Mouse (Mus musculus) cerebellum, adult 9-10 months (tissue): ENCODE data around the gene Mthfd2.
A peak's percentile ranks its signal among the peaks of the same experiment; 100 is the strongest.

Experiments used
- DNase-seq: peaks from one replicate; pipeline ENCODE4 v3.0.0; 2022

The Mthfd2 gene

DNA sequence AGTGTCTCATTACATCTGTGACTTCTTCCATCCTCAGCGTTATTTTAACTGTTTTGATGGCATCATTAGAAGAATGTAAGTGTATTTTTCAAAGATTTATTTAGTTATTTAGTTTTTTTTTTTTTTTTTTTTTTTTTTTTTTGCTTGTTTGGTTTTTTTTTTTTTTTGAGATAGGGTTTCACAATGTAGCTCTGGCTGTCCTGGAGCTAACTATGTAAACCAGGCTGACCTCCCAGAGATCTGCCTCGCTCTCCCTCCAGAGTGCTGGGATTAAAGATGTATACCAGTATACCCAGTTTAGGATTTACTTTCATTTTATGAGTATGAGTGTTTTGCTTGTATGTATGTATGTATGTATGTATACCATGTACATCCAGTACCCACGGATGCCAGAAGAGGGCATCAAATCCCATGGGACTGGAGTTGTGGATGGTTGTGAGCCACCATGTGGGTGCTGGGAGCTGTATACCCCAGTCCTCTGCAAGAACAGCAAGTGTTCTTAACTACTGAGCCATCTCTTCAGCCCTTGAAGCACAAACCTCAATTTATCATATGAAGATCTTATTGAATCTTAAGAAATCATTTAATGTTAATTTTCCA is 2.0 kb upstream of the Mthfd2 start:
- DNase-seq = no peak

DNA sequence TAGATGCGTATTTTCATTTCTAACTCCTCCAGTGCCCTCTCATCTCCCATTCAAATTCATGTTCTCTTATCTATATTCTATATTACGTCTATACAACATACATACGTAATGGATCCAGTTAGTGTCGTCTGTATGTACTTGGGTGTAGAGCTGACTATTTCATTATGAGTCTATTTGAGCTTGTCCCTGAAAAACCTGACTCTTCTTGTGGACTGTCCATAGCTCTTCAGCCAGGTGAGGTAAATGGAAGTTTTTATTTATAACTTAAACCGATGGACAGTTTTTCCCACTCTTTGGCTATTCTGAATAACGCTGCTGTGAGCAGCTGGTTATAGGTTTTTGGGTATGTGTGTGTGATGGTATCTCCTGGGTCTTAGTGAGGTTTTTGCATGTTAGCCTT is 1.1 kb upstream of the Mthfd2 start:
- DNase-seq = no peak

DNA sequence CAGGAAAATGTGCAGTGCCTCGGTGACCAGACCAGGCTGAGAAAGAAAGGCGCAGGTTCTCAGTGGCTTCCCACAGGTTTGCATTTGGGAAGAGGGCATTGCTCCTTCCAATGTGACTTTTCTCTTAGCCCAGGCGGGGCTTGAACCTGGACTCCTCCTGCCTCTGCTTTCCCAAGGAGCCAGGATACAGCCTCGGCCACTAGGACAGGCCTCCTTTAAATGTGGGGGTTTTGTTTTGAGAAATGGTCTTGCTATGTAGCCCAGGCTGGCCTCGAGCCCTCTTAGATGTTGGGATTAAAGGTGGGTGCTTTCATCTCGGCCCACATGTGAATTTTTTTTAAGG is 657 bp upstream of the Mthfd2 start:
- no peak for DNase-seq

DNA sequence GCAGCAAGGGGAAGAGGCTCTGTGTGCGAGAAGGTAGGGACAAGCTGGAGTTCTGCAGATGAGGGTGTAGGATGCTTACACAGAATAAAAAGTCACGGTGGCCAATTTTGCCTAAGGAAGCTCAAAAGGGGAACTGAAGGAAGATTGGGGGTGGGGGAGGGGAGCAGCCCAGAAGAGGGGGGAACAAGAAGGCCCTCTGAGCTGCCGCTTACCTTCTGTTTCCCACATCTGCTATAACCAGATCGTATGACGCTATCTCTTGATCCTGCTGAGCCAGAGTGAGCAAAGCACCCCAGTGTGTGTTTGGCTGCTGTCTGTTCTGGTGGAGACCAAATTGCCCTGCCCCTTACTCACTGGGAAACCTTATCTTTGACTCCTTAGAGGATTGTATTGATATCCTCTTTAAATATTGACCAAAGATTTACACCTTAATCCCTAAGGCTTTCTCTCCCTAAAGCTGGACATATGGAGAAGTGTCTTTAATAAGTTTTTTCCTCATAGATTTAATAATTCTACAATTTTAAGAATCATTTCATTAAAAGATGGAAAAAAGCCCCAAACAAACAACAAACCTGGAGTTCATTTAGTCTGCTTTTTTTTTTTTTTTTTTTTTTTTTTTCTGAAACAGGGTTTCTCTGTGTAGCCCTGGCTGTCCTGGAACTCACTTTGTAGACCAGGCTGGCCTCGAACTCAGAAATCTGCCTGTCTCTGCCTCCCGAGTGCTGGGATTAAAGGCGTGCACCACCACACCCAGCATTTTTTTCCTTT is 1.9 kb downstream of the Mthfd2 start:
- DNase-seq = no peak

DNA sequence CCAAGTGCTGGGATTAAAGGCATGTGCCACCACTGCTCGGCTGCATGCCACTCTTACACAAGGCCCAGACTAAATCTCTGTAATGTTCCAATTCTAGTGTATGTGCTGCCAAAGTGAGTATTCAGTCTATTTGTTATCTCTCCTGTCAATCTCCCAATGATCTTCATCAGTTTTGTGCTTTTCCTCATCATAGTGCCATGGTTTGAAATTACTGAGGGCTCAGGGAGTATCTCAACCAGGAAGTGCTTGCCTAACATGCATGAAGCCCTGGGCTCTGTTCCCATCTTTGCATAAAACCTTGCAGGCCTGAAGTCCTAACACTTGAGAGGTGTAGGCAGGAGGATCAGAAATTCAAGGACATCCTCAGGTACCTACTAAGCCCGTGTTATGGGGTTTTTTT is 2.9 kb downstream of the Mthfd2 start:
- DNase-seq = no peak

DNA sequence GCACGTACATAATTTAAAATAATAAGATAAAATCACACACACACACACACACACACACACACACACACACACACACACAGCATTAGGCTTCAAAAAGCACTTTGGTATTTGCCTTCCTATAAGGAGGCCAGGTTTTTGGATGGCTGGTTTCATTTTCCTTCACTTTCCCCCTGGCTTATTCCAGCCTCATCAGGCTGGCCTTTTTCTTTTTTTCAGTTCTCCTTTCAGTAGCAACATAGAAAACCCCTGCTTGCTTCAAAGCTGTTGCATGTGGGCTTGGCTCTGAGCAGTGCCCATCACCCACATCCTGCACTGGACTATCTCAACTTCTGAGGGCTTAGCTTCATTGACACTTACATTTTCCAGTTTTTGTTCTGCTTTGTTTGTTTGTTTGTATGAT is 3.8 kb downstream of the Mthfd2 start:
- DNase-seq = no peak

DNA sequence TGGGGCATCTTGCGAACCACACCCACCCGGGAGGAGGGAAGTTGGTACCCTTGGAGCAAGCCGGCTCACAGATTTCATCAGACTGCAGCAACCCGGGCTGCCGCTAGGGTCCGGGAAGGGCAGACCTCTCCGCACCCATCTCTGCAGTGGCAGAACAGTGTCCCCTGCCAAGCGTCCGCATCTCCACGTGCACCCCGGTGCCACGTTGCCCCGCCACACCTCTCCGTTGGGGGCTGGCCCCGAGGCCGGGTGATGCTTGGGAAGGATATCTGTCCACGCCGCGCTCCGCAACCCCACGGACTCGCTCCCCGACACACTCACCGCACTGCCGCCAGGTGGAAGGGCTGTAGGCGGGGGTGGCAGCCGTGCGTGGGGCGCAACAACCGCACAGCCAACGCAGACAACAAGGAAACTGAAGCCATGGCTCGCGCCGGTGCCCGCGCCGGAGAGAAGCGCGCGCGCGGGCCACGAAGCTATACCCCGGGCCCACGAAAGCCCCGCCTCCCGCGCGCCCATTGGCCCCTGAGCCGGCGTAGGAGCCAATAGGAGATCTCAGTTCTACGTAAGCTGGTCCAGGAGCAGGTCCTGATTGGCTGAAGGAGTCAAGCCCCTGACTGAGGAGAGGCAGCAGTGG is 8.5 kb downstream of the Mthfd2 start:
- DNase-seq = peak; percentile 93

DNA sequence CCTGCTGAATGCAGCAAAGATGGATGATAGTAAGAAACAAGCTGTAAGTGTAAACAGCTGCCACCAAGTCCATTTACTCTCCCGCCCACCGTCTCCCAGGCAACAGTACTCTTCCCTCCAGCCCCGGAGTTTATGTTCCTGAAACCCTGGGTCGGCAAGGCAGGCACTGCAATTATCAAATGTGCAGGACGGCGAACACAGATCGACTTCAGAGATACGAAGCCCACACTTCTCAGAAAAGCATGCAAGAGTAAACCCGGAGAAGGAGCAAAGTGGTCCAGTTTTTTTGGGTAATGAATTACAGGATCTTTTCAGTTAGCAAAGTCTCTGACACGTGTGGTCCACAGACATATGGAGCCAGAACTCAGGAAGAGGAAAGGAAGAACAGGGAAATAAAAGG is 9.7 kb downstream of the Mthfd2 start:
- no peak for DNase-seq

DNA sequence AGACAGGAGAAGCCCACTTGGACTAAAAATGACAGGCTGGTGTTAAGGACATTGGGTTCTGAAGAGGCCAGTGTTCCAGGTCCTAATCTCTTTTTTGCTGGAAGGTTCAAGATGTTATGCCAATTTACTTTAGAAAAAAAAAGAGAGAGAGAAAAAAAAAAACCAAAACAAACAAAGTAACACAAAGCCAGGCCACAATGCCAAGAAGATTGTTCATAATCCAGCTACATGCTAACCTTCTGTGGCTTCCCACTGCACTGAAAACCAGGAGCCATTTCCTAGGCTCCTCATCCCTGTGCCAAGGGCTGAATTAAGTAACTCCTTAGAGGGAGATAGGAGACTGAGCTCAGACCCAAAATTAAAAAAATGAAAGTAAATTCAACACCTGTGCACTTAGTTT is 10.4 kb downstream of the Mthfd2 start:
- no peak for DNase-seq

DNA sequence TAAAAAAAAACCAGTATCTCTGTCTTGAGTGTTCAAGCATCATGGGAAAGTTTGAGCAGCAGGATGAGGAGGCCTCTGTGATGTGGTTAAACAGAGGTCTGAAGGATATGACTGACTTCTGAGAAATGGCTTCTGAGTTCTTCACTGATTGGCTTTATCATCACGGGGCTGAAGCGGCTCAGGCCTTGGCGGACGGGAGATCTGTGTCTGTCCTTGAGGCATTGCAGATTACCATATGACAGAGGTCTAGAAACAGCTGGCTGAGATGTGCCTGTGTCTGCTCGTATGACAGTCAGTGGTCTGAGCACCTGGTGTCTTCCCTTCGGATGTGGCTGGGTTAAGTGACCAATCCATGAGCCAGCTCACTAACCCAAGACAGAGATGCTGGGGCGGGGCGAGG is 13.2 kb downstream of the Mthfd2 start:
- DNase-seq = no peak

DNA sequence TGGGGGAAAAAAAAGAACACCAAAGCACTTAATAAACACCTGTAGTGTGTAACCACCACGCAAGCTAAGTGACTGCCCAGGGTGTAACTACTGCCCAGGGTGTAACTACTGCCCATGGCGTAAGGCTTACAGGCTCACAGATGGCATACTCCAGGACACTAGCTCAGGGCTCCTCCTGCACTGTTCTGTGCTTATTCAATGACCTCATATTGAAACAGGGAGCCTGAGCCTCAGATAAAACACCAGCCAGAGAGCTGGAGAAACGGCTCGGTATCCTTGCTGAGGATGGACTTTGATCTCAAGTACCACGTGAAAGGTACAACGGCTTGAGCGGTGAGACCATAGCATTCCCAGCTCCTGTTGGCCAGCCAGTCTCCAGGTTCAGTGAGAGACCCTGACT is 13.7 kb downstream of the Mthfd2 start:
- no peak for DNase-seq

DNA sequence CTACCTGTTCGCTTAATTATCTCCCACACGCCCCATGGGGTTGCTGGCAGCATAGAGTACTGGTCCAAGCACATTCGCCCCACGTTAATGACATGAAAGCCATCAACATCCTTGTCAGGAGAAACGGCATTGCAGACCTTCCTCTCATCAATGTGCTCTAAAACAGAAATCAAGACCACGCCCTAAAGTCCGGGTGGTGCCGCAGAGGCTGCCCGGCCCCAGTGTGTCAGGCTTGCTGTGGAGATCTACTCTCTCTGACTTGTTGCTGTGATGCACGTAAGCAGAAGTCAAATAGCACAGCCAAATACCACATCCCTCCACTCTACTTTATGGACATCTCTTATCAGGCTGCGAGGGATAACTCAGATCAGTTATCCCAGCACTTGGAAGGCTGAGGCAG is 14.5 kb downstream of the Mthfd2 start:
- no peak for DNase-seq

DNA sequence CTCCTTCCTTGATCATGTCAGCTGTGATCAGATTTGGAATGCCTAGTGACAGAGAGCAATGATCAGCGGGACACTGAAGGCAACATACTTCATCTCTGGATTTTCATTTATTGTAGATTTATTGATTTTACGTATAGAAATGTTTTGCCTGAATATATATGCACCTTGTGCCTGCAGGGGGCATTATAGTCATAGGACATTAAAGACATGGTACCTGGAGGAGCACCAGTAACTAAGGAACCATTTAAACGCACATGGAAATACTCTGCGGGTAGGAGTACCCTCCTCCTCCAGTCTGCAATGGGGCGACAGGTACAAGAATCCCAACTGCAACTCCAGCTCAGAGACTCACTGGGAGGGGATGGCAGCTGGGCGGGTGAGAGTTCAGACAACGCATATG is 16.7 kb downstream of the Mthfd2 start:
- DNase-seq = no peak

DNA sequence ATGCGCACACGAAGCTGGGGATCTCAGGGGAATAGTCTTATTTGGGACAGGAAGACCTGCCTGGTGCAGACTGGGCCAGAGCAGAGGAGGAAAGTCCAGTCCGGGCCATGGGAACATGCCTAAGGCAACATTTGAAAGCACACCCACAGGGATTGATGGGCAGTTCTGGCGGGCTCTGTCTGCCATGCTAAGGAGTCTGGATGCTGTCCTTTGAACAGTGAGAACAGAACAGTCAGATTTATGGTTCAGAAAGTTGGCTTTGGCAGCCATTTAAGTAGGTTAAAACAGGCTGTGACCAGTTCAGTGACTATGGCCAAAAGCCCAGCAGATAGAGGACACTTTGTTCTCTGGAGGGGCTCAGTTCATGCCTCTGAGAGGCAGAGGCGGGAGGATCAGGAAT is 23.4 kb downstream of the Mthfd2 start:
- no peak for DNase-seq

DNA sequence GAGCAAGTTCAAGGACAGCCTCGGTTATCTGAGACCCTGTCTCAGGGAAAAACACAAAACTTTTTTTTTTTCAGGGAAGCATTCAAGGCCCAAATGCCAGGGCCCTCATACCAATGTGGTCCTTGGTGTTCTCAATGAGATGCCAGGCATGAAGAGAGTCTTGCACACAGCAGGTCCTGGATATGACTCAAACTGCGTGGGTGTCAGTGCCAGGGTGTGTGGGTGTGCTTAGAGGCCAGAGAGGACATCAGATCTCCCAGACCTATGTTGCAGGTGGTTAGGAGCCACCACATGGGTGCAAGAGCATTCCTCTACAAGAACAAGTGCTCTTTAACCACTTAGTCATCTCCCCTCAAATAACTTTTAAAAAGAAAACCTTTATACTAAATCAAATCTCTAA is 24.4 kb downstream of the Mthfd2 start:
- no peak for DNase-seq

DNA sequence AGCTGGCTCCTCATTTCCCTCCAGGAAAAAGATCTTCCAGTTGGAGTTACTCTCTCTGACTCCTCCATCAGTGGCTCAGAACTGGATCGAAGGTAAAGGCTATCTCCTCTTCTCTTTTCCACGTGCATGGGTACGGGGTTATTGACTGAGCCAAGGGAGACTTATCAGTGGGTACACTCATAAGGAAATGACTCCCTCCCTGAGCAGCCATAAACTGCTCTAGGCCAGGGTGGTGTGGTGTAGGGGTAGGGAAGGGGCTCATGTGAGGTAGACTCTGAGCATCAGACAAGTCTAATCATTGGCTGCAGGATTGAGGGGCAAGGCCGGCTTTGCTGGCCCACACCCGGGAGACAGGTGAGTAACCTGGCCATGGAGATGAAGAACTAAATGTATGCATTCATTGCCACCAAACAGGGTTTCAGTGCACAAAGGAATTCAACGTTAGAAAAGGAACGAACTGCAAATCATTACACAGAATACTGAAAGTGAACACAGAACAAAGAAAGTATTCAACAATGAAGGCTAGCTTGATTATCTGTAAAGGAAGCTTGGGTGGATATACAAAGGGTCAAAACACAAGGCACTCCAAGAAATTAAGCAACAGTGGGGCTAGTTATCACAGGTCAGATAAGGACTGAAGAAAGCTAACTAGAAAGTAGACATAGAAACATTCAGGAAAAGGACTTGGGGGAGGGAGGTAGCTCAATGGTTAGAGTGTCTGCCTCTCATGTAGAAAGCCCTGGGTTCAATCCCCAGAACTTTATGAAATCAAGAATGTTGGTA is 25.1 kb downstream of the Mthfd2 start:
- DNase-seq = no peak

DNA sequence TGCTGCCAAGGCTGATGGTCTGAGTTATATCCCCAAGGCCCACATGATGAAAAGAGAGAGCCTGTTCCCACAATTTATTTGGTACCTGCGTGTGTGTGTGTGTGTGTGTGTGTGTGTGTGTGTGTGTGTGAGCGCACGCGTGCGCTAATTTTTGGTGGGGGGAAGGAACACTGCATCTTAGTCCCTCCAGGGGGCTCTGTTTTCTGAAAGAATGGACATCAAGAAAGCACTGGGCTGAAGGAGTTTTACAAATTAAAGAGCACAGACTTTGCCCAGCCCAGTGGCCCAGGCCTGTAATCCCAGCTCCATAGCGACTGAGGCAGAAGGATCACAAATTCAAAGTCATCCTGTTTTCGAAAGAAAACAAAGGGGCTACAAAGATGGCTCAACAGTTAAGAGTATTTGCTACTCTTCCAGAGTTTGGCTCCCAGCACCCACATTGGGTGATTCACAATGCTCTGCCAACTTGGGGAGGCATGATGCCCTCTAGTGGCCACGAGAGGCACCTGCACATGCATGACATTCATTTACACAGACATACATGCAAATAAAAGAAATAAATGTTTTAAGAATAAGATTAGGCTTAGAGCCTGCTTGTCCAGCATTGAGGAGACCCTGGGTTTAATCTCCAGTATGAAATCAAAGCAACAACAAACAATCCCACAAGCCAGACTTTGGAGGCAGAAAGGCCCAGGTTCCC is 45.3 kb downstream of the Mthfd2 start:
- DNase-seq = no peak

DNA sequence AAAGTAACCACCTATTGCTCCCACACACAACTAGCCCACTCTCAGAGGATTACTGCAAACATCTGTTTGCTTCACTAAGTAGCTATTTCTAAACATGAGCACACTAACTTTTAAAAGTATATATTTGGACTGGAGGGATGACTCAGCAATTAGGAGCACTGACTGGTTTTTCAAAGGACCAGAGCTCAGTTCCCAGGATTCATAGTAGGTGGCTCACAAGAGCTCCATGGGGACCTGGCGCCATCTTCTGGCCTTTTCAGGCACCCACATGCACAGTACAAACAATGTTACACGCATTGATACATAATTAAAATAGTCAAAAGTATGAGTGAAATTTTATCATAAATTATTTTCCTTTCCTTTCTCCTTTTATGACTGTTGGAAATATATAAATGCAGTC is 46.8 kb downstream of the Mthfd2 start:
- no peak for DNase-seq

DNA sequence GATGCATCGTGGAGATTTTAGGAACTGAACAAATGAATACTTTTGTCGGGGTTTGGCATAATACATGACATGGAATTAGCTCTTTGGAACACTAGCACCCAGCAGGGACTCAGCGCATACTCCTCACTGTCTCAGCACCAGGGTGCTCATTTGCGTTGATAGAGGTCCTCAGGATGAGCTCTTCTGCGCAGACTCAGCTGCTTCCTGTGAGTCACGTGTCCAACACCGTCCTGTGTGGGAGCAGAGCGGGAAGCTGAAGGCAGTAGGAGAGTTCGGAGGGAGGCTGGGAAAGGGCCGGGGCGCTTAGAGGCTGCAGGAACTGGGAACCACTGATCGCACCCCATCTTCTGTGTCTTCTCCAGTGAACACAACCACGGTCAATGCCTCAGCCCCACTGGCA is 48.6 kb downstream of the Mthfd2 start:
- no peak for DNase-seq

DNA sequence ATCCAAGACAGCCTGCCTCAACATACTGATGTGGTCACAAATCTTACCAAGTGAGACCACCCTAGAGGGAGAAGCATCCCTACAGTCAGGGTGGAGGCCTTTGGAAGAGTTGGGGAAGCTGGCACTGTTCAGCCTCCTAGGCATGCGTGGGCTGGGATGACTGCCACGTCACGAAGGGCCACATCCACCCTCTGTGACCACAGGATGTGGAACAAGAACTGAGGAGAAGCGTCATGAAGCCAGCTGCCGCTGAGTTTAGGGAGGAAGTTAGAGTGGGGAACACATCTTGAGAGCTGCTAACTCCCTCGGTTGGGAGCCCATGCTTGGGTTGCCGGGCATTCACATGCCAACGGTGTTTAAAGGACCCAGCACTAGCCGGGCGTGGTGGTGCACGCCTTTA is 52.0 kb downstream of the Mthfd2 start:
- no peak for DNase-seq

DNA sequence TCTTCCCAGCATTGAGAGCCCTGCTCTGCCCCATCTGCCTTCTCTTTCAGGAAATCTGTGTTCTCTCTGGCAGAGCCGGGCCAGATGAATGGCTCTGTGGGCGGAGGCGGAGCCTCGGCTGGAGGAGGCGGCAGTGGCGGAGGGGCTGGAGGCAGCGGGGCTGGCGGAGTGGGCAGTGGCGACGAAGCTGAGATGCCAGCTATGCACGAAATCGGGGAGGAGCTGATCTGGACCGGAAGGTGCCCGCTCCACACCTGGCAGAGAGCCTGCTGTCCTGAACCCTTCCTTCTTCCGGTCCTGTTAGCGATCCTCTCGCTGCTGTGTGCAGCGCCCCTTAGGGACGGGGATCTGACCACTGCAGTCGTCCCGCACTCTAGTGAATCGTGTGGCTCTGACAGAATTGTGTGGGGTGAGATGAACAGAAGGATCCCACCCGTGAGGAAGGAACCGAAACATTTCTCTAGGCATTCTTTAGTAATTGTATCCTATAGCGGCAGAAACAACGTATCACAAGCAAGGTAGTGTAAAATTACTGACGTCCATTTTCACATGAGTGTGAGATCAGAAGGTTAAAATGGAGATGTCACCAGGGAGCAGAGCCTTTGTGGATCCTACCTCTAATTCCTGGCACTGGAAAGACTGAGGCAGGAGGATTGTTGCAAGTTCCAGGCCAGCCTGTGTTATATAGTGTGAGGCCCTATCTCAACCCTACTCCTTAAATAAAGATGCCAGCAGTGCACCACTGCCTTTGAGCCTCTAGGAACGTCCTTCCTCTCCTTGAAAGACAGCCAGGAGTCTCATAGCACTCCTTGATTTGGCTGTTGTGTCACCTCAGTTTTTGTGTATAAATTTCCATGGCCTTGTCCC is 57.3 kb downstream of the Mthfd2 start:
- peak; percentile 91 for DNase-seq

DNA sequence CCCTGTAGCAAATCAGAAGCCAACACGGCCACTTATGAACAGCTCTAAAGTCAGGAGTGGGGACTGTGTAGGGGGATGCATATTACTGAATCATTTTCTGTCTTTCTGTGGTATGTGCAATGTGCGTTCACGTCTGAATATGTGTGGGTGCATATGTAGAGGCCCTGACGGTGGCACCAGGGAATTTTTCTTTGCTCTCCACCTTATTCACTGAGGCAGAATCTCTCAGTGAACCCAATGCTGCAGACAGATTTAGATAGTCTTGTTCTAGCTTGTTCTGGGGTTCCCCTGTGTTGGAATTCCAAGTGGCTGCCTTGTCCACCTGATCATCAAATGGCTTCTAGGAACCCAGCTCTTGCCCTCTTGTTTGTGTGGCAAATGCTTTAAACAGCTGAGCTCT is 58.1 kb downstream of the Mthfd2 start:
- peak; percentile 34 for DNase-seq
